Mouse (Mus musculus) liver, embryonic 14.5 days (tissue): ENCODE measurements around the gene Prss45. TPM values are rescaled to one million over a fixed set of nuclear protein-coding genes. Genes with fewer than 3 reads are reported as not detected.

Experiments
- ATAC-seq: fragments of 200-750 bp; cut with Nextera tagmentation; 2 replicates; pipeline ENCODE4 v1.8.0; 2017; ENCODE audit warnings: moderate number of reproducible peaks, mild to moderate bottlenecking, moderate library complexity; ENCODE audit not compliant: insufficient read depth
- DNase-seq, 3 experiments: peaks; one replicate each; pipeline ENCODE4 v3.0.0-alpha.2; 2012 to 2013; ENCODE audit warnings: low read depth in 3 of 3, low spot score in 3 of 3
- H3K27ac ChIP-seq: fragments of 300-500 bp; sonication (generic); 2 replicates; pipeline ENCODE4 v1.5.1; 2014; ENCODE audit warnings: moderate library complexity, mild to moderate bottlenecking, control low read depth, inconsistent platforms
- H3K27me3 ChIP-seq: fragments of 300-500 bp; sonication (generic); 2 replicates; pipeline ENCODE4 v1.6.1; 2014; ENCODE audit warnings: mild to moderate bottlenecking, low read length, moderate library complexity; ENCODE audit not compliant: control insufficient read depth, insufficient read depth
- H3K36me3 ChIP-seq: fragments of 300-500 bp; sonication (generic); replicated peaks from 2 replicates; pipeline ENCODE4 v1.6.1; 2014; ENCODE audit warnings: low read depth; ENCODE audit not compliant: control insufficient read depth, insufficient read depth
- H3K4me1 ChIP-seq, 2 experiments: fragments of 200-500 bp in 1 of 2; fragments of 300-500 bp in 1 of 2; sonication (generic) in 1 of 2; replicated peaks; 2 replicates each; pipeline ENCODE4 v1.6.1; 2012 to 2014; ENCODE audit warnings: antibody characterized with exemption in 1 of 2, inconsistent platforms in 1 of 2, low read length in 1 of 2; ENCODE audit not compliant: control insufficient read depth in 2 of 2, insufficient read depth in 2 of 2
- H3K4me2 ChIP-seq: fragments of 300-500 bp; sonication (generic); 2 replicates; pipeline ENCODE4 v1.6.1; 2014; ENCODE audit warnings: low read depth, mild to moderate bottlenecking, control low read depth, moderate library complexity
- H3K4me3 ChIP-seq, 2 experiments: fragments of 200-500 bp in 1 of 2; fragments of 300-500 bp in 1 of 2; sonication (generic) in 1 of 2; 2 replicates each; pipeline ENCODE4 v1.5.1; 2012 to 2014; ENCODE audit warnings: low read depth in 2 of 2, low read length in 2 of 2, mild to moderate bottlenecking in 2 of 2, control low read depth in 1 of 2, inconsistent platforms in 1 of 2, moderate library complexity in 1 of 2; ENCODE audit not compliant: insufficient read depth in 1 of 2
- H3K9ac ChIP-seq: fragments of 300-500 bp; sonication (generic); replicated peaks from 2 replicates; pipeline ENCODE4 v1.6.1; 2014; ENCODE audit warnings: mild to moderate bottlenecking, control low read depth, moderate library complexity
- H3K9me3 ChIP-seq: fragments of 300-500 bp; sonication (generic); 2 replicates; pipeline ENCODE4 v1.6.1; 2016; ENCODE audit warnings: low read length, mixed read lengths; ENCODE audit not compliant: control insufficient read depth
- CTCF ChIP-seq: IDR thresholded peaks from 2 replicates; pipeline ENCODE4 v1.5.1; 2016; ENCODE audit warnings: antibody characterized with exemption, low read depth, control low read depth
- EP300 ChIP-seq: IDR thresholded peaks from 2 replicates; pipeline ENCODE4 v1.6.1; 2016; ENCODE audit warnings: antibody characterized with exemption, low read depth
- WGBS: fragments of 180-500 bp; shearing (Covaris S2); extraction: QIAGEN DNeasy Blood & Tissue Kit; methylation state at CpG from one replicate; pipeline ENCODE4 v1.1.7; 2014; ENCODE audit not compliant: insufficient replicate concordance; 5-methylcytosine and 5-hydroxymethylcytosine counted together
- polyA plus RNA-seq, 2 experiments: library from polyadenylated mRNA; depleted of rRNA in 1 of 2; stranded (reverse) in 1 of 2; unstranded in 1 of 2; fragments of >200 nt; fragmentation: Nextera tagmentation in 1 of 2; extraction: Ambion mirVana in 1 of 2; gene quantifications; 2 replicates each; pipeline versions ENCODE4 v1.2.1 to v1.2.3; 2012 to 2014

The Prss45 gene
- polyA plus RNA-seq, 2 experiments = not detected

DNA sequence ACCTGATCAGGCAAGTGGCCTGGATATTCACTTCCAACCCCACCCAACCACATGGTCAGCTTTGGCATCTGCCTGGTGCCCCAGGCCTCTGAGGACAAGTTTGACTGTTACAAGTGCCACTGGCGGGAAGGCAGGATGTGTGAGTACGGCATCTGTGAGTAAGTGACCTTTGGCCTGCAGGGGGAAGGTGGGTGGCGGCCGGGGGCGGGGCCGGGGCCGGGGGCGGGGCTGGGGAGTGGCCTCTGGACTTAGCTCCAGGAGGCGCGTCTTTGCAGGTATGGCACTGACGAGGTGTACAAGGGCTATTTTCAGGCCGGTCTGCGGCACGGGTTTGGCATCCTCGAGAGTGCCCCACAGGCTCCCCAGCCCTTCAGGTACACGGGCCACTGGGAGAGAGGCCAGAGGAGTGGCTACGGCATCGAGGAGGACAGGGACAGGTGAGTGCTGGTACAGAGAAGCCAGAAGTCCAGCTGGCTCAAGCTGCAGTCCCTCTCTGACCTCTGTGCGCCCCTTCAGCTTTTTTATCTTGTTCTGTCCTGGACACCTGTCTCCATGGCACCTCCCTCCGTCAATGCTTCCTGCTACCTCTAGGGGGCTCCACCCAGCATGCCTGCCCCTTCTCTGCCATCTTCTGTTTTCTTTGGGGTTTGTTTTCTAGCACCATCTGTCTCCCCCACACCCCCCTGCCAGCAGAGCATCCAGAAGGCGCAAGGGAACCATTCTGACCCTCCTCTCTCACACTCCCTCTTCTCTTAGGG, 55.8 kb downstream of the Prss45 start:
- no peak overlapping the region for H3K4me3 ChIP-seq

More for the DNA sequence above, 55.8 kb downstream of the Prss45 start:
- Histone ChIP-seq H3K36me3 (no peaks in the 10 kb centered on the region), H3K27ac (no peak overlapping the region), H3K4me1 (peaks cover 0 to 3% of the 10 kb centered on the region in 2 experiments; a peak in 1 of 4 replicates), H3K27me3 (no peaks in the 10 kb centered on the region), H3K4me2 (0 out of 2 replicates have a peak overlapping the region, but pooled peaks have one; percentile 2), H3K9me3 (no peaks in the 10 kb centered on the region), H3K9ac (no peak overlapping the region)
- 14% methylated on average over 21 of the region's 21 CpGs for WGBS
- TF ChIP-seq EP300 (no peak), CTCF (peak; percentile 71)
- DNase-seq = no peak
- ATAC-seq = peak; percentile 42

Other genes with a start within 250 kb of the Prss45 start
- gene Nradd, start 210.1 kb upstream of the Prss45 start, polyA plus RNA-seq (2012; rRNA removed) = 1.4 and 1.5 TPM in 2 replicates
- 0.67 and 0.75 TPM in 2 replicates for gene Nradd, start 210.1 kb upstream of the Prss45 start, polyA plus RNA-seq (2014; fragmentation: Nextera tagmentation; extraction: Ambion mirVana)
- 4.2 and 4.3 TPM in 2 replicates for gene Nbeal2, start 180.4 kb upstream of the Prss45 start, polyA plus RNA-seq (2012; rRNA removed)
- 1.6 TPM in 2 replicates for gene Nbeal2, start 180.4 kb upstream of the Prss45 start, polyA plus RNA-seq (2014; fragmentation: Nextera tagmentation; extraction: Ambion mirVana)
- gene Ccdc12, start 178.1 kb upstream of the Prss45 start, polyA plus RNA-seq (2012; rRNA removed) = 42.3 and 64.5 TPM in 2 replicates
- gene Ccdc12, start 178.1 kb upstream of the Prss45 start, polyA plus RNA-seq (2014; fragmentation: Nextera tagmentation; extraction: Ambion mirVana) = 60.4 and 66.0 TPM in 2 replicates
- 0.10 TPM in 1 of 2 replicates, not detected in the other for gene Myl3, start 92.7 kb upstream of the Prss45 start, polyA plus RNA-seq (2012; rRNA removed)
- gene Myl3, start 92.7 kb upstream of the Prss45 start, polyA plus RNA-seq (2014; fragmentation: Nextera tagmentation; extraction: Ambion mirVana) = 0.18 TPM in 1 of 2 replicates, not detected in the other
- gene Pth1r, start 87.4 kb upstream of the Prss45 start, polyA plus RNA-seq (2012; rRNA removed) = 3.4 and 3.8 TPM in 2 replicates
- 2.0 and 2.4 TPM in 2 replicates for gene Pth1r, start 87.4 kb upstream of the Prss45 start, polyA plus RNA-seq (2014; fragmentation: Nextera tagmentation; extraction: Ambion mirVana)
- gene Prss42, start 36.4 kb upstream of the Prss45 start, polyA plus RNA-seq (2012; rRNA removed) = 0.02 TPM in 1 of 2 replicates, not detected in the other
- not detected in 2 replicates for gene Prss42, start 36.4 kb upstream of the Prss45 start, polyA plus RNA-seq (2014; fragmentation: Nextera tagmentation; extraction: Ambion mirVana)
- gene Prss44, start 20.6 kb upstream of the Prss45 start, polyA plus RNA-seq (2012; rRNA removed) = not detected in 2 replicates
- not detected in 2 replicates for gene Prss44, start 20.6 kb upstream of the Prss45 start, polyA plus RNA-seq (2014; fragmentation: Nextera tagmentation; extraction: Ambion mirVana)
- gene Prss43, start 7.9 kb upstream of the Prss45 start, polyA plus RNA-seq (2012; rRNA removed) = not detected in 2 replicates
- not detected in 2 replicates for gene Prss43, start 7.9 kb upstream of the Prss45 start, polyA plus RNA-seq (2014; fragmentation: Nextera tagmentation; extraction: Ambion mirVana)
- not detected in 2 replicates for gene Prss46, start 9.9 kb downstream of the Prss45 start, polyA plus RNA-seq (2012; rRNA removed)
- gene Prss46, start 9.9 kb downstream of the Prss45 start, polyA plus RNA-seq (2014; fragmentation: Nextera tagmentation; extraction: Ambion mirVana) = not detected in 2 replicates
- 7.4 and 7.9 TPM in 2 replicates for gene Prss50, start 23.4 kb downstream of the Prss45 start, polyA plus RNA-seq (2012; rRNA removed)
- gene Prss50, start 23.4 kb downstream of the Prss45 start, polyA plus RNA-seq (2014; fragmentation: Nextera tagmentation; extraction: Ambion mirVana) = 14.9 and 19.3 TPM in 2 replicates
- gene Als2cl, start 45.3 kb downstream of the Prss45 start, polyA plus RNA-seq (2012; rRNA removed) = 2.9 and 3.3 TPM in 2 replicates
- 1.1 and 1.3 TPM in 2 replicates for gene Als2cl, start 45.3 kb downstream of the Prss45 start, polyA plus RNA-seq (2014; fragmentation: Nextera tagmentation; extraction: Ambion mirVana)
- 0.62 and 0.97 TPM in 2 replicates for gene Tmie, start 45.5 kb downstream of the Prss45 start, polyA plus RNA-seq (2012; rRNA removed)
- 0.94 and 1.1 TPM in 2 replicates for gene Tmie, start 45.5 kb downstream of the Prss45 start, polyA plus RNA-seq (2014; fragmentation: Nextera tagmentation; extraction: Ambion mirVana)
- gene Fam240a, start 82.3 kb downstream of the Prss45 start, polyA plus RNA-seq (2012; rRNA removed) = not detected in 2 replicates
- not detected in 2 replicates for gene Fam240a, start 82.3 kb downstream of the Prss45 start, polyA plus RNA-seq (2014; fragmentation: Nextera tagmentation; extraction: Ambion mirVana)
- not detected in 2 replicates for gene Tdgf1, start 111.6 kb downstream of the Prss45 start, polyA plus RNA-seq (2012; rRNA removed)
- gene Tdgf1, start 111.6 kb downstream of the Prss45 start, polyA plus RNA-seq (2014; fragmentation: Nextera tagmentation; extraction: Ambion mirVana) = not detected in 2 replicates
- gene Lrrc2, start 117.0 kb downstream of the Prss45 start, polyA plus RNA-seq (2012; rRNA removed) = 0.02 and 0.09 TPM in 2 replicates
- 0.10 and 0.29 TPM in 2 replicates for gene Lrrc2, start 117.0 kb downstream of the Prss45 start, polyA plus RNA-seq (2014; fragmentation: Nextera tagmentation; extraction: Ambion mirVana)
- gene Rtp3, start 156.0 kb downstream of the Prss45 start, polyA plus RNA-seq (2012; rRNA removed) = 26.0 and 34.3 TPM in 2 replicates
- 15.6 and 21.7 TPM in 2 replicates for gene Rtp3, start 156.0 kb downstream of the Prss45 start, polyA plus RNA-seq (2014; fragmentation: Nextera tagmentation; extraction: Ambion mirVana)
- 4.9 and 7.4 TPM in 2 replicates for gene Ltf, start 184.7 kb downstream of the Prss45 start, polyA plus RNA-seq (2012; rRNA removed)
- 24.5 and 29.8 TPM in 2 replicates for gene Ltf, start 184.7 kb downstream of the Prss45 start, polyA plus RNA-seq (2014; fragmentation: Nextera tagmentation; extraction: Ambion mirVana)
- 7.2 and 8.8 TPM in 2 replicates for gene Ccrl2, start 222.9 kb downstream of the Prss45 start, polyA plus RNA-seq (2012; rRNA removed)
- 14.3 and 16.6 TPM in 2 replicates for gene Ccrl2, start 222.9 kb downstream of the Prss45 start, polyA plus RNA-seq (2014; fragmentation: Nextera tagmentation; extraction: Ambion mirVana)